Mouse (Mus musculus): Measurements from ENCODE around the gene Rai1.

GRCm38 (mm10) chr11:60060026-60060425 is 44.8 kb upstream of the Rai1 start:
- TF ChIP-seq EP300 (IDR thresholded peaks at IDR 0.05; ENCODE audit: low read depth in 1 of 2, low read length in 2 of 2) (no peak), POLR2A (IDR thresholded peaks at IDR 0.05; ENCODE audit: control insufficient read depth in 1 of 2, insufficient read depth in 1 of 2, low read depth in 1 of 2, low read length in 2 of 2, poor library complexity in 1 of 2) (no peak), CHD2 (IDR thresholded peaks at IDR 0.05; ENCODE audit: low read length) (no peak)

Data from MEL (cell line).